Mouse (Mus musculus) MEL (cell line): ENCODE measurements at regions not wholly inside any gene's neighbourhood (a gene's known extent, or its start where the extent isn't known, plus 50 kb on each side); places are given as distances from the start of the nearest gene placed in this dataset.

ENCODE experiments used
- DNase-seq: peaks from one replicate; pipeline ENCODE4 v3.0.0; 2011; ENCODE audit warnings: low read depth, low spot score
- H3K27ac ChIP-seq: 2 replicates; pipeline ENCODE4 v1.5.1; 2012; ENCODE audit warnings: low read depth, mild to moderate bottlenecking, control low read depth, low read length, moderate library complexity; ENCODE audit not compliant: control insufficient read depth
- H3K27me3 ChIP-seq, 2 experiments: fragments of 150-350 bp in 1 of 2; sonication (generic) in 1 of 2; 2 replicates each; pipeline ENCODE4 v1.6.1; 2012; ENCODE audit warnings: low read length in 2 of 2, mild to moderate bottlenecking in 2 of 2, improper control_type of control experiment in 1 of 2, moderate library complexity in 1 of 2; ENCODE audit not compliant: insufficient read depth in 2 of 2, control insufficient read depth in 1 of 2
- H3K36me3 ChIP-seq, 2 experiments: 2 replicates each; pipeline ENCODE4 v1.6.1; 2012 to 2014; ENCODE audit warnings: low read length in 2 of 2, improper control_type of control experiment in 1 of 2, inconsistent platforms in 1 of 2, mild to moderate bottlenecking in 1 of 2; ENCODE audit not compliant: insufficient read depth in 2 of 2, control insufficient read depth in 1 of 2
- H3K4me1 ChIP-seq, 2 experiments: fragments of 150-350 bp in 1 of 2; sonication (generic) in 1 of 2; 2 replicates each; pipeline ENCODE4 v1.6.1; 2012; ENCODE audit warnings: low read length in 2 of 2, improper control_type of control experiment in 1 of 2, mild to moderate bottlenecking in 1 of 2; ENCODE audit not compliant: insufficient read depth in 2 of 2, control insufficient read depth in 1 of 2
- H3K4me3 ChIP-seq, 2 experiments: fragments of 150-350 bp in 1 of 2; sonication (generic) in 1 of 2; 2 replicates each; pipeline ENCODE4 v1.5.1; 2012; ENCODE audit warnings: low read depth in 2 of 2, low read length in 2 of 2, mild to moderate bottlenecking in 2 of 2, moderate library complexity in 2 of 2, control low read depth in 1 of 2, improper control_type of control experiment in 1 of 2; ENCODE audit not compliant: control insufficient read depth in 1 of 2, insufficient read depth in 1 of 2
- H3K79me2 ChIP-seq: 2 replicates; pipeline ENCODE4 v1.6.1; 2012; ENCODE audit warnings: mild to moderate bottlenecking, low read length, moderate library complexity; ENCODE audit not compliant: control insufficient read depth, poor library complexity, insufficient read depth
- H3K9ac ChIP-seq: 2 replicates; pipeline ENCODE4 v1.6.1; 2012; ENCODE audit warnings: low read depth, mild to moderate bottlenecking, control low read depth, low read length, moderate library complexity; ENCODE audit not compliant: control insufficient read depth, poor library complexity, severe bottlenecking
- H3K9me3 ChIP-seq: fragments of 150-350 bp; sonication (generic); replicated peaks from 2 replicates; pipeline ENCODE4 v1.6.1; 2012; ENCODE audit warnings: mild to moderate bottlenecking, low read length, improper control_type of control experiment, moderate library complexity; ENCODE audit not compliant: insufficient read depth
- BHLHE40 ChIP-seq: IDR thresholded peaks from 2 replicates; pipeline ENCODE4 v1.6.1; 2012; ENCODE audit warnings: low read depth, mild to moderate bottlenecking, inconsistent platforms, low read length, improper control_type of control experiment, borderline replicate concordance
- CHD1 ChIP-seq: IDR thresholded peaks from 2 replicates; pipeline ENCODE4 v1.6.1; 2012; ENCODE audit warnings: low read depth, mild to moderate bottlenecking, inconsistent platforms, low read length, improper control_type of control experiment
- CHD2 ChIP-seq: IDR thresholded peaks from 2 replicates; pipeline ENCODE4 v1.6.1; 2011; ENCODE audit warnings: low read length, improper control_type of control experiment
- ETS1 ChIP-seq: IDR thresholded peaks from 2 replicates; pipeline ENCODE4 v1.6.1; 2012; ENCODE audit warnings: low read depth, mild to moderate bottlenecking, inconsistent platforms, low read length, improper control_type of control experiment, moderate library complexity
- GABPA ChIP-seq: IDR thresholded peaks from 2 replicates; pipeline ENCODE4 v1.6.1; 2012; ENCODE audit warnings: low read depth, mild to moderate bottlenecking, inconsistent platforms, low read length, improper control_type of control experiment, moderate library complexity
- GATA1 ChIP-seq: IDR thresholded peaks from 2 replicates; pipeline ENCODE4 v1.6.1; 2011; ENCODE audit warnings: low read depth, low read length, improper control_type of control experiment
- HCFC1 ChIP-seq: IDR thresholded peaks from 2 replicates; pipeline ENCODE4 v1.6.1; 2012; ENCODE audit warnings: low read depth, mild to moderate bottlenecking, inconsistent platforms, low read length, improper control_type of control experiment, moderate library complexity
- JUND ChIP-seq: IDR thresholded peaks from 2 replicates; pipeline ENCODE4 v1.6.1; 2011; ENCODE audit warnings: low read depth, mild to moderate bottlenecking, improper control_type of control experiment, low read length
- KAT2A ChIP-seq: conservative IDR thresholded peaks from 2 replicates; pipeline ENCODE4 v1.6.1; 2012; ENCODE audit warnings: low read depth, low read length, improper control_type of control experiment, inconsistent platforms
- MAFK ChIP-seq: IDR thresholded peaks from 2 replicates; pipeline ENCODE4 v1.6.1; 2011; ENCODE audit warnings: low read depth, mild to moderate bottlenecking, low read length, improper control_type of control experiment, borderline replicate concordance
- MAZ ChIP-seq: IDR thresholded peaks from 2 replicates; pipeline ENCODE4 v1.6.1; 2012; ENCODE audit warnings: low read depth, mild to moderate bottlenecking, inconsistent platforms, low read length, improper control_type of control experiment
- MEF2A ChIP-seq: IDR thresholded peaks from 2 replicates; pipeline ENCODE4 v1.6.1; 2014; ENCODE audit warnings: low read depth, mild to moderate bottlenecking, inconsistent platforms, low read length, improper control_type of control experiment; ENCODE audit not compliant: poor library complexity, insufficient replicate concordance, severe bottlenecking; ENCODE audit errors: extremely low read depth
- MXI1 ChIP-seq: IDR thresholded peaks from 2 replicates; pipeline ENCODE4 v1.6.1; 2011; ENCODE audit warnings: mild to moderate bottlenecking, low read depth, low read length, improper control_type of control experiment
- MYC ChIP-seq: IDR thresholded peaks from 2 replicates; pipeline ENCODE4 v1.6.1; 2011; ENCODE audit warnings: low read depth, mild to moderate bottlenecking, low read length, improper control_type of control experiment, moderate library complexity
- NELFE ChIP-seq: IDR thresholded peaks from 2 replicates; pipeline ENCODE4 v1.6.1; 2011; ENCODE audit warnings: low read depth, low read length, improper control_type of control experiment
- NRF1 ChIP-seq: IDR thresholded peaks from 2 replicates; pipeline ENCODE4 v1.6.1; 2014; ENCODE audit warnings: low read depth, mild to moderate bottlenecking, inconsistent platforms, low read length, improper control_type of control experiment, moderate library complexity; ENCODE audit not compliant: poor library complexity, insufficient read depth, severe bottlenecking
- POLR2AphosphoS2 ChIP-seq: IDR thresholded peaks from 2 replicates; pipeline ENCODE4 v1.6.1; 2011; ENCODE audit warnings: low read length, improper control_type of control experiment
- POLR2AphosphoS5 ChIP-seq: IDR thresholded peaks from 2 replicates; pipeline ENCODE4 v1.6.1; 2012; ENCODE audit warnings: low read depth, borderline replicate concordance, mild to moderate bottlenecking, inconsistent platforms, low read length, moderate library complexity, mixed read lengths
- RAD21 ChIP-seq: IDR thresholded peaks from 2 replicates; pipeline ENCODE4 v1.6.1; 2011; ENCODE audit warnings: mild to moderate bottlenecking, low read depth, low read length, improper control_type of control experiment
- RCOR1 ChIP-seq: IDR thresholded peaks from 2 replicates; pipeline ENCODE4 v1.6.1; 2012; ENCODE audit warnings: low read depth, mild to moderate bottlenecking, inconsistent platforms, low read length, improper control_type of control experiment
- SMC3 ChIP-seq: IDR thresholded peaks from 2 replicates; pipeline ENCODE4 v1.6.1; 2011; ENCODE audit warnings: low read depth, low read length, improper control_type of control experiment
- TAL1 ChIP-seq: IDR thresholded peaks from 2 replicates; pipeline ENCODE4 v1.6.1; 2012; ENCODE audit warnings: mild to moderate bottlenecking, inconsistent platforms, low read length, moderate library complexity, mixed read lengths
- TBP ChIP-seq: IDR thresholded peaks from 2 replicates; pipeline ENCODE4 v1.8.0; 2011; ENCODE audit warnings: low read depth, low read length, improper control_type of control experiment
- TCF12 ChIP-seq: IDR thresholded peaks from 2 replicates; pipeline ENCODE4 v1.6.1; 2014; ENCODE audit warnings: low read depth, mild to moderate bottlenecking, inconsistent platforms, low read length, improper control_type of control experiment, moderate library complexity
- UBTF ChIP-seq: IDR thresholded peaks from 2 replicates; pipeline ENCODE4 v1.6.1; 2012; ENCODE audit warnings: low read depth, mild to moderate bottlenecking, inconsistent platforms, low read length, improper control_type of control experiment, moderate library complexity, borderline replicate concordance; ENCODE audit not compliant: insufficient read depth
- USF1 ChIP-seq: IDR thresholded peaks from 2 replicates; pipeline ENCODE4 v1.6.1; 2014; ENCODE audit warnings: low read depth, mild to moderate bottlenecking, inconsistent platforms, low read length, improper control_type of control experiment, moderate library complexity
- USF2 ChIP-seq, 2 experiments: IDR thresholded peaks; 2 replicates each; pipeline ENCODE4 v1.6.1; 2011 to 2012; ENCODE audit warnings: improper control_type of control experiment in 2 of 2, low read length in 2 of 2, borderline replicate concordance in 1 of 2, inconsistent platforms in 1 of 2, low read depth in 1 of 2, mild to moderate bottlenecking in 1 of 2; ENCODE audit not compliant: insufficient read depth in 1 of 2
- ZKSCAN1 ChIP-seq: IDR thresholded peaks from 2 replicates; pipeline ENCODE4 v1.6.1; 2012; ENCODE audit warnings: low read depth, mild to moderate bottlenecking, inconsistent platforms, low read length, improper control_type of control experiment, moderate library complexity
- ZMIZ1 ChIP-seq: IDR thresholded peaks from 2 replicates; pipeline ENCODE4 v1.6.1; 2012; ENCODE audit warnings: low read depth, mild to moderate bottlenecking, inconsistent platforms, low read length, improper control_type of control experiment, moderate library complexity

DNA sequence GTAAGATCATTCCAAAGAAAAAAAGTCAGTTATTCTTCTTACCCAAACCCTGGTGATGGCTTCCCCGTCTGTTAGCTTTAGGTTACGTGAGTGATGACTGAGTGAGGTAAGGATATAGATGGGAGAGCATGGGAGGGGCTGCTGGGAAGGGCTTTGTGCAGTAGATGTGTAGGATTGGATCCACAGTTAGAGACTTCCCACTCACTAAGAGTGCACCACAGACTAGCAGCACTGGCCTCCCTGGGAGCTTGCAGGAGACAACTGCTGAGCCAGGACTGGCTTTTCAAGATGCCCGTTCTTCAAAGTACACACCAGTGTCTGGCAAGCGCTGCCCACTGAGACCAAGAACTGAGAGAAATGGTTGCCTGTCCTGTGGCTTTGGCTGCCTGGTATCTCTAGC lies 62.0 kb upstream of the Ifne start:
- Histone ChIP-seq H3K4me3 (no peak overlapping the region), H3K27me3 (peaks cover 2 to 6% of the 10 kb centered on the region in 2 experiments), H3K36me3 (no peaks in the 10 kb centered on the region), H3K9ac (no peak overlapping the region), H3K79me2 (no peaks in the 10 kb centered on the region), H3K27ac (no peak overlapping the region), H3K9me3 (no peaks in the 10 kb centered on the region), H3K4me1 (no peaks in the 10 kb centered on the region)
- TF ChIP-seq UBTF (no peak), TCF12 (no peak), NRF1 (no peak), POLR2AphosphoS5 (no peak), MYC (no peak), MXI1 (no peak), NELFE (no peak), KAT2A (no peak), TAL1 (no peak), TBP (no peak), HCFC1 (no peak), POLR2AphosphoS2 (no peak), RCOR1 (no peak), GABPA (no peak), BHLHE40 (no peak), USF2 (IDR thresholded peaks at IDR 0.05; ENCODE audit: borderline replicate concordance in 1 of 2, insufficient read depth in 1 of 2, low read depth in 1 of 2, low read length in 2 of 2) (no peak), CHD2 (no peak)
- no peak for DNase-seq

DNA sequence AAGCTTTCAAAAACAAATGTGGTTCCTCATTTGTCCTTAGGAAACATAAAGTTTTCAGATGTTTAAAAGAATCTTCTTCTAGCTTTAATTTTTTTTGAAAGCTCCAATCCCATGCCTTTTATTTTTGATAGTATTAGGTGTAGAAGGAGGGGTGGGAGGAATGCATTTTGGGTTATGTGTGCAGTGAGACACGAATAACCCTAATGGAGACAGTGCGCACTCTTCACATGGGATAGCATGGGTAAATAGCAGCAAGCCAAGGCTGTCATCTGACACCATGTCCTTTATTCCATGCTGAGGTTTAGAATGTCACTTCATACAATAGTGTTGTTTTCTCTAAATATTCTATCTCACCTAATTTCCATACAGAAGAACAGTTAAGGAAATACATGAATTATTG lies 60.7 kb upstream of the Ifne start:
- H3K4me3 ChIP-seq: no peak overlapping the region
- H3K9ac ChIP-seq: no peak overlapping the region
- peaks cover 2 to 6% of the 10 kb centered on the region in 2 experiments for H3K27me3 ChIP-seq
- H3K79me2 ChIP-seq: no peaks in the 10 kb centered on the region
- H3K4me1 ChIP-seq: no peaks in the 10 kb centered on the region
- no peak overlapping the region for H3K27ac ChIP-seq
- no peaks in the 10 kb centered on the region for H3K9me3 ChIP-seq
- no peak for DNase-seq
- TF ChIP-seq NRF1: no peak
- no peak for TF ChIP-seq ETS1
- no peak for TF ChIP-seq JUND
- TF ChIP-seq TCF12: no peak
- TF ChIP-seq RAD21: no peak
- no peak for TF ChIP-seq MAFK
- no peak for TF ChIP-seq USF1
- TF ChIP-seq MXI1: no peak
- TF ChIP-seq CHD1: no peak
- no peak for TF ChIP-seq KAT2A
- TF ChIP-seq ZMIZ1: no peak
- TF ChIP-seq MEF2A: no peak
- no peak for TF ChIP-seq MAZ
- TF ChIP-seq GATA1: no peak
- TF ChIP-seq SMC3: no peak
- TF ChIP-seq GABPA: no peak
- TF ChIP-seq ZKSCAN1: no peak
- no peaks in the 10 kb centered on the region for H3K36me3 ChIP-seq
